Mouse (Mus musculus) thymus, adult 2 months (tissue): ENCODE results near the gene Actr6.

Source experiments
- CTCF ChIP-seq: fragments of 200-500 bp; IDR thresholded peaks from 2 replicates; pipeline ENCODE4 v1.5.1; 2012; ENCODE audit warnings: mild to moderate bottlenecking, control low read depth, low read length, moderate library complexity, borderline replicate concordance; ENCODE audit not compliant: control insufficient read depth, poor library complexity, insufficient read depth; ENCODE audit errors: extremely low read depth
- POLR2A ChIP-seq: fragments of 200-500 bp; IDR thresholded peaks from 2 replicates; pipeline ENCODE4 v1.6.1; 2012; ENCODE audit warnings: mild to moderate bottlenecking, low read length, control low read depth, moderate library complexity; ENCODE audit not compliant: control insufficient read depth, poor library complexity, insufficient read depth; ENCODE audit errors: extremely low read depth

GRCm38 (mm10) chr10:89708720-89709119 is 23.4 kb downstream of the Actr6 start:
- no peak for TF ChIP-seq CTCF
- TF ChIP-seq POLR2A: no peak
